Mouse (Mus musculus): ENCODE data around the gene Gnptab.

DNA sequence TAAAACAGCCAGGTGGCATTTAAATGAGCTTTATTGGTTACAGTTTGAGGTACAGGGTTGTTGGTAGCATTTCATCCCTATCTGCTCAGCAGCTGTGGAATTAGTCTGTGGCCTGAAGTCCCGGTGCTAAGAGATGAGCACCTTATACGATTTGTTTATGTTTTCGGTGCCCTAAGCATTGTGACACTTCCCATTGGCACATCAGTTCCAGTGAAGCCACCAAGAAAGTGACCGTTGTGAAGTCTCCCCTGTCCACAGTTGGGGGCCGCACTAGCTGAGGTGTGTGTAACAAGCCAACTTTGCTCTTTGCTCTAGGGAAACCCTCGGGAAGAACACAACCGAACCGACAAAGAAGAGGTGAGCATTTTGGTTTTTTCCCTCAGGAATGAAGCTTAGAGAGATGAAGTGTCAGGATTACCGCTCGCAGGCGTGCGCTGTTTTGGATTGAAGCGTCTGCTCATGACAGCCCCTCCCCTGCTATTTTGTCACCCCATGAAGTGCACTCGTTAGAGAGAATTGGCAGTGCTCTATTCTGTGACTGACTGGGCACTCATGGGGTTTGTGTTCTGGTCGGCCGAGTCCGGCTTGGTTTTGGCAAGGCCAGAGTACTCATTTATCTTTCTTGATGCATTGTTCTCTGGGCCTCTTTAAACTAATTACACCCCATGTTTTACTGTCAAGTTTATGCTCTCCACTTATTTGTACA lies 33.5 kb downstream of the Gnptab start:
- TF ChIP-seq POLR2A (IDR thresholded peaks at IDR 0.05; ENCODE audit: control insufficient read depth, extremely low read depth, insufficient read depth, low read length, poor library complexity) (no peak), CTCF (IDR thresholded peaks at IDR 0.05; ENCODE audit: borderline replicate concordance, control insufficient read depth, extremely low read depth, insufficient read depth, low read length, poor library complexity) (no peak)
